Mouse (Mus musculus): ENCODE results near the gene Fbxw21. TPM values are rescaled to one million over a fixed set of nuclear protein-coding genes. Genes with fewer than 3 reads are reported as not detected.

Fbxw21 gene
- total and polyA plus RNA-seq, 2 experiments: not detected

DNA sequence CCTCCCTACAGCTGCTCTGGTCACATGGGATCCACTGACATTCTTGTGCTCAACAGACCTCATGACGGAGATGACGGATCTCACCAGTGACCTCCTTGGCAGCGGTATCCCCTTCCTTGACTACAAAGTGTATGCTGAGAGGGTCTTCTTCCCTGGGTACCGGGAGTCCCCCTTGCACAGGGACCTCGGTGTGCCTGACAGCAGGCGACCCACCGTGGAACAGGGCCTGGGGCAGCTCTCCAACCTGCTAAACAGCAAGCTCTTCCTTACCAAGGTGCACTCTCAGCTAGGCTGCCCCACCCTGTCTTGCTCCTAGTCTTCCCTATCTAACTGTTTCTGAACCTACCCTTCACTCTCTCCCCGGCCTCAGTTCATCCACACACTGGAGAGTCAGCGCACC lies 50.2 kb downstream of the Fbxw21 start:
- WGBS: 95% methylated on average over 9 of the region's 9 CpGs
- Histone ChIP-seq H3K36me3 (ENCODE audit: control insufficient read depth, insufficient read depth, low read length) (peaks cover 19% of the 10 kb centered on the region; the same call in 1 of the 2 replicates), H3K4me1 (ENCODE audit: control insufficient read depth, insufficient read depth, low read length) (peaks cover 2% of the 10 kb centered on the region; the same call in 1 of the 2 replicates), H3K27me3 (ENCODE audit: control insufficient read depth, insufficient read depth, low read length) (no peaks in the 10 kb centered on the region), H3K9ac (ENCODE audit: low read depth, low read length) (no peak overlapping the region), H3K27ac (replicated peaks; ENCODE audit: insufficient read depth, low read depth, low read length) (no peak overlapping the region), H3K4me3 (ENCODE audit: insufficient read depth, low read depth, low read length) (no peak overlapping the region), H3K79me2 (ENCODE audit: control insufficient read depth, insufficient read depth, low read length) (no peaks in the 10 kb centered on the region)
- TF ChIP-seq POLR2A (IDR thresholded peaks at IDR 0.05; ENCODE audit: extremely low read depth, insufficient read depth, low read length) (no peak), CTCF (IDR thresholded peaks at IDR 0.05; ENCODE audit: low read depth, low read length) (no peak)
- no peak for DNase-seq (ENCODE audit: extremely low read depth, low read depth, low spot score)

GRCm38 (mm10) chr9:109111101-109111500 lies 50.7 kb downstream of the Fbxw21 start:
- peaks cover 18% of the 10 kb centered on the region; the same call in 1 of the 2 replicates for H3K36me3 ChIP-seq (ENCODE audit: control insufficient read depth, insufficient read depth, low read length)
- no peak for DNase-seq (ENCODE audit: extremely low read depth, low read depth, low spot score)
- no peak overlapping the region for H3K27ac ChIP-seq (replicated peaks; ENCODE audit: insufficient read depth, low read depth, low read length)
- no peaks in the 10 kb centered on the region for H3K27me3 ChIP-seq (ENCODE audit: control insufficient read depth, insufficient read depth, low read length)
- H3K4me3 ChIP-seq (ENCODE audit: insufficient read depth, low read depth, low read length): no peak overlapping the region
- peaks cover 2% of the 10 kb centered on the region; the same call in 1 of the 2 replicates for H3K4me1 ChIP-seq (ENCODE audit: control insufficient read depth, insufficient read depth, low read length)
- H3K9ac ChIP-seq (ENCODE audit: low read depth, low read length): no peak overlapping the region
- TF ChIP-seq CTCF (IDR thresholded peaks at IDR 0.05; ENCODE audit: low read depth, low read length) (no peak), POLR2A (IDR thresholded peaks at IDR 0.05; ENCODE audit: extremely low read depth, insufficient read depth, low read length) (no peak)
- 81% methylated on average over 4 of the region's 4 CpGs for WGBS
- H3K79me2 ChIP-seq (ENCODE audit: control insufficient read depth, insufficient read depth, low read length): no peaks in the 10 kb centered on the region

GRCm38 (mm10) chr9:109110240-109110639 lies 51.6 kb downstream of the Fbxw21 start:
- Histone ChIP-seq H3K4me3 (ENCODE audit: insufficient read depth, low read depth, low read length) (no peak overlapping the region), H3K27ac (replicated peaks; ENCODE audit: insufficient read depth, low read depth, low read length) (no peak overlapping the region), H3K4me1 (ENCODE audit: control insufficient read depth, insufficient read depth, low read length) (peaks cover 2% of the 10 kb centered on the region; the same call in 1 of the 2 replicates), H3K79me2 (ENCODE audit: control insufficient read depth, insufficient read depth, low read length) (no peaks in the 10 kb centered on the region), H3K27me3 (ENCODE audit: control insufficient read depth, insufficient read depth, low read length) (no peaks in the 10 kb centered on the region), H3K36me3 (ENCODE audit: control insufficient read depth, insufficient read depth, low read length) (peaks cover 13% of the 10 kb centered on the region; the same call in 1 of the 2 replicates), H3K9ac (ENCODE audit: low read depth, low read length) (no peak overlapping the region)
- TF ChIP-seq POLR2A (IDR thresholded peaks at IDR 0.05; ENCODE audit: extremely low read depth, insufficient read depth, low read length) (no peak), CTCF (IDR thresholded peaks at IDR 0.05; ENCODE audit: low read depth, low read length) (no peak)
- no peak for DNase-seq (ENCODE audit: extremely low read depth, low read depth, low spot score)
- WGBS: 96% methylated on average over 11 of the region's 11 CpGs

GRCm38 (mm10) chr9:109107341-109107740 lies 54.5 kb downstream of the Fbxw21 start:
- 84% methylated on average over 6 of the region's 6 CpGs for WGBS
- no peaks in the 10 kb centered on the region for H3K27me3 ChIP-seq (ENCODE audit: control insufficient read depth, insufficient read depth, low read length)
- H3K9ac ChIP-seq (ENCODE audit: low read depth, low read length): no peak overlapping the region
- no peaks in the 10 kb centered on the region for H3K4me1 ChIP-seq (ENCODE audit: control insufficient read depth, insufficient read depth, low read length)
- H3K36me3 ChIP-seq (ENCODE audit: control insufficient read depth, insufficient read depth, low read length): peaks cover 3% of the 10 kb centered on the region; the same call in 1 of the 2 replicates
- H3K79me2 ChIP-seq (ENCODE audit: control insufficient read depth, insufficient read depth, low read length): no peaks in the 10 kb centered on the region
- no peak overlapping the region for H3K27ac ChIP-seq (replicated peaks; ENCODE audit: insufficient read depth, low read depth, low read length)
- TF ChIP-seq CTCF (IDR thresholded peaks at IDR 0.05; ENCODE audit: low read depth, low read length): no peak
- no peak for TF ChIP-seq POLR2A (IDR thresholded peaks at IDR 0.05; ENCODE audit: extremely low read depth, insufficient read depth, low read length)
- no peak overlapping the region for H3K4me3 ChIP-seq (ENCODE audit: insufficient read depth, low read depth, low read length)
- no peak for DNase-seq (ENCODE audit: extremely low read depth, low read depth, low spot score)

GRCm38 (mm10) chr9:109105648-109106047 lies 56.2 kb downstream of the Fbxw21 start:
- H3K27me3 ChIP-seq (ENCODE audit: control insufficient read depth, insufficient read depth, low read length): no peaks in the 10 kb centered on the region
- TF ChIP-seq POLR2A (IDR thresholded peaks at IDR 0.05; ENCODE audit: extremely low read depth, insufficient read depth, low read length) (no peak), CTCF (IDR thresholded peaks at IDR 0.05; ENCODE audit: low read depth, low read length) (no peak)
- no peak overlapping the region for H3K4me3 ChIP-seq (ENCODE audit: insufficient read depth, low read depth, low read length)
- DNase-seq (ENCODE audit: extremely low read depth, low read depth, low spot score): no peak
- H3K36me3 ChIP-seq (ENCODE audit: control insufficient read depth, insufficient read depth, low read length): peaks cover 3% of the 10 kb centered on the region; the same call in 1 of the 2 replicates
- no peak overlapping the region for H3K9ac ChIP-seq (ENCODE audit: low read depth, low read length)
- 76% methylated on average over 12 of the region's 12 CpGs for WGBS
- no peak overlapping the region for H3K27ac ChIP-seq (replicated peaks; ENCODE audit: insufficient read depth, low read depth, low read length)
- H3K4me1 ChIP-seq (ENCODE audit: control insufficient read depth, insufficient read depth, low read length): no peaks in the 10 kb centered on the region
- no peaks in the 10 kb centered on the region; the same call in 1 of the 2 replicates for H3K79me2 ChIP-seq (ENCODE audit: control insufficient read depth, insufficient read depth, low read length)

GRCm38 (mm10) chr9:109105011-109105410 lies 56.8 kb downstream of the Fbxw21 start:
- 89% methylated on average over 12 of the region's 12 CpGs for WGBS
- no peak for DNase-seq (ENCODE audit: extremely low read depth, low read depth, low spot score)
- TF ChIP-seq POLR2A (IDR thresholded peaks at IDR 0.05; ENCODE audit: extremely low read depth, insufficient read depth, low read length) (no peak), CTCF (IDR thresholded peaks at IDR 0.05; ENCODE audit: low read depth, low read length) (no peak)

More at GRCm38 (mm10) chr9:109105011-109105410, 56.8 kb downstream of the Fbxw21 start:
- H3K4me3 ChIP-seq (ENCODE audit: insufficient read depth, low read depth, low read length): no peak overlapping the region
- no peaks in the 10 kb centered on the region for H3K4me1 ChIP-seq (ENCODE audit: control insufficient read depth, insufficient read depth, low read length)
- H3K27ac ChIP-seq (replicated peaks; ENCODE audit: insufficient read depth, low read depth, low read length): no peak overlapping the region
- H3K9ac ChIP-seq (ENCODE audit: low read depth, low read length): no peak overlapping the region
- peaks cover 3% of the 10 kb centered on the region; the same call in 1 of the 2 replicates for H3K36me3 ChIP-seq (ENCODE audit: control insufficient read depth, insufficient read depth, low read length)
- peaks cover 1% of the 10 kb centered on the region; the same call in 1 of the 2 replicates for H3K79me2 ChIP-seq (ENCODE audit: control insufficient read depth, insufficient read depth, low read length)
- no peaks in the 10 kb centered on the region for H3K27me3 ChIP-seq (ENCODE audit: control insufficient read depth, insufficient read depth, low read length)
